Mouse (Mus musculus) limb, embryonic 13.5 days (tissue): ENCODE data around the gene Slc25a12. TPM values are rescaled to one million over a fixed set of nuclear protein-coding genes. Genes with fewer than 3 reads are reported as not detected.

Experiments
- ATAC-seq: fragments of 200-750 bp; cut with Nextera tagmentation; 2 replicates; pipeline ENCODE4 v1.8.0; 2017; ENCODE audit warnings: low read depth, moderate number of reproducible peaks, moderate TSS enrichment; ENCODE audit not compliant: low FRiP score
- H3K27ac ChIP-seq: fragments of 300-500 bp; sonication (generic); 2 replicates; pipeline ENCODE4 v1.5.1; 2015; ENCODE audit warnings: inconsistent platforms, mild to moderate bottlenecking, moderate library complexity
- H3K27me3 ChIP-seq: fragments of 300-500 bp; sonication (generic); 2 replicates; pipeline ENCODE4 v1.6.1; 2015; ENCODE audit warnings: mild to moderate bottlenecking, inconsistent platforms
- H3K36me3 ChIP-seq: fragments of 300-500 bp; sonication (generic); 2 replicates; pipeline ENCODE4 v1.6.1; 2015; ENCODE audit warnings: inconsistent platforms, mild to moderate bottlenecking, moderate library complexity
- H3K4me1 ChIP-seq: fragments of 300-500 bp; sonication (generic); 2 replicates; pipeline ENCODE4 v1.6.1; 2015; ENCODE audit warnings: inconsistent platforms
- H3K4me2 ChIP-seq: fragments of 300-500 bp; sonication (generic); replicated peaks from 2 replicates; pipeline ENCODE4 v1.6.1; 2015; ENCODE audit warnings: inconsistent platforms, mild to moderate bottlenecking, moderate library complexity
- H3K4me3 ChIP-seq: fragments of 300-500 bp; sonication (generic); 2 replicates; pipeline ENCODE4 v1.5.1; 2015; ENCODE audit warnings: moderate library complexity, mild to moderate bottlenecking, inconsistent platforms
- H3K9ac ChIP-seq: fragments of 300-500 bp; sonication (generic); 2 replicates; pipeline ENCODE4 v1.6.1; 2015; ENCODE audit warnings: mild to moderate bottlenecking, inconsistent platforms
- H3K9me3 ChIP-seq: fragments of 300-500 bp; sonication (generic); 2 replicates; pipeline ENCODE4 v1.6.1; 2016; ENCODE audit warnings: inconsistent platforms
- WGBS: fragments of 180-500 bp; shearing (Covaris S2); methylation state at CpG from one replicate; pipeline ENCODE4 v1.1.7; 2015; 5-methylcytosine and 5-hydroxymethylcytosine counted together
- polyA plus RNA-seq: library from polyadenylated mRNA; unstranded; fragments of >200 nt; fragmentation: Nextera tagmentation; extraction: Ambion mirVana; gene quantifications from 2 replicates; pipeline ENCODE4 v1.2.1, GENCODE M21; 2015

Slc25a12 gene
- polyA plus RNA-seq, 1 experiment from 2014 or later: 36.8 TPM

GRCm38 (mm10) chr2:71371790-71372189, 4.2 kb upstream of the Slc25a12 start:
- 0 out of 2 replicates have a peak, but pooled peaks cover 2% of the 10 kb centered on the region for H3K4me1 ChIP-seq
- no peak overlapping the region; the same call in 1 of the 2 replicates for H3K9ac ChIP-seq
- no peak overlapping the region for H3K27ac ChIP-seq
- no peaks in the 10 kb centered on the region for H3K36me3 ChIP-seq
- H3K4me2 ChIP-seq: no peak overlapping the region
- ATAC-seq: no peak
- no peaks in the 10 kb centered on the region for H3K27me3 ChIP-seq
- H3K4me3 ChIP-seq: no peak overlapping the region
- H3K9me3 ChIP-seq: no peaks in the 10 kb centered on the region
- 86% methylated on average over 5 of the region's 5 CpGs for WGBS

GRCm38 (mm10) chr2:71368086-71368485, 537 bp upstream of the Slc25a12 start:
- Histone ChIP-seq H3K36me3 (no peaks in the 10 kb centered on the region), H3K27me3 (no peaks in the 10 kb centered on the region), H3K27ac (no peak overlapping the region), H3K9ac (no peak overlapping the region), H3K9me3 (no peaks in the 10 kb centered on the region), H3K4me3 (peak overlapping the region; percentile 79; the same call in 1 of the 2 replicates), H3K4me1 (peaks cover 11% of the 10 kb centered on the region; the same call in 1 of the 2 replicates), H3K4me2 (peak overlapping the region; percentile 85)
- WGBS: 37% methylated on average over 8 of the region's 8 CpGs
- ATAC-seq: no peak

GRCm38 (mm10) chr2:71366618-71367124, 878 bp downstream of the Slc25a12 start:
- H3K4me3 ChIP-seq: peak overlapping the region; percentile 79
- H3K4me2 ChIP-seq: peak overlapping the region; percentile 85
- no peak for ATAC-seq
- peaks cover 2% of the 10 kb centered on the region; the same call in 1 of the 2 replicates for H3K36me3 ChIP-seq
- peak overlapping the region; percentile 79 for H3K9ac ChIP-seq
- no peaks in the 10 kb centered on the region for H3K27me3 ChIP-seq
- peaks cover 11% of the 10 kb centered on the region; the same call in 1 of the 2 replicates for H3K4me1 ChIP-seq
- 15% methylated on average over 9 of the region's 9 CpGs for WGBS
- H3K27ac ChIP-seq: 0 out of 2 replicates have a peak overlapping the region, but pooled peaks have one; percentile 39
- no peaks in the 10 kb centered on the region for H3K9me3 ChIP-seq

- 79% methylated on average over 1 of the region's 1 CpGs for WGBS
- H3K9ac ChIP-seq: no peak overlapping the region
- no peak overlapping the region for H3K27ac ChIP-seq
- H3K27me3 ChIP-seq: no peaks in the 10 kb centered on the region
- H3K9me3 ChIP-seq: no peaks in the 10 kb centered on the region
- no peak overlapping the region for H3K4me3 ChIP-seq
- peaks cover 11% of the 10 kb centered on the region for H3K36me3 ChIP-seq
- ATAC-seq: no peak
- H3K4me1 ChIP-seq: no peaks in the 10 kb centered on the region; the same call in 1 of the 2 replicates
- H3K4me2 ChIP-seq: no peak overlapping the region
These were observed 7.4 kb downstream of the Slc25a12 start for GRCm38 (mm10) chr2:71360192-71360591.

GRCm38 (mm10) chr2:71358347-71358746, 9.2 kb downstream of the Slc25a12 start:
- H3K9me3 ChIP-seq: no peaks in the 10 kb centered on the region
- no peak overlapping the region for H3K4me2 ChIP-seq
- no peak overlapping the region for H3K9ac ChIP-seq
- ATAC-seq: no peak
- H3K36me3 ChIP-seq: peaks cover 11% of the 10 kb centered on the region
- WGBS: 89% methylated on average over 5 of the region's 5 CpGs
- 0 out of 2 replicates have a peak, but pooled peaks cover 2% of the 10 kb centered on the region for H3K4me1 ChIP-seq
- no peak overlapping the region for H3K27ac ChIP-seq
- H3K4me3 ChIP-seq: no peak overlapping the region
- H3K27me3 ChIP-seq: no peaks in the 10 kb centered on the region

GRCm38 (mm10) chr2:71354055-71354425, 13.5 kb downstream of the Slc25a12 start:
- no peak overlapping the region for H3K27ac ChIP-seq
- 69% methylated on average over 5 of the region's 5 CpGs for WGBS
- H3K36me3 ChIP-seq: peaks cover 6% of the 10 kb centered on the region
- ATAC-seq: no peak
- no peak overlapping the region for H3K4me3 ChIP-seq
- no peak overlapping the region for H3K9ac ChIP-seq
- H3K27me3 ChIP-seq: no peaks in the 10 kb centered on the region
- no peaks in the 10 kb centered on the region for H3K9me3 ChIP-seq
- H3K4me1 ChIP-seq: 0 out of 2 replicates have a peak, but pooled peaks cover 2% of the 10 kb centered on the region
- no peak overlapping the region for H3K4me2 ChIP-seq

- H3K9me3 ChIP-seq: no peaks in the 10 kb centered on the region
- H3K36me3 ChIP-seq: peaks cover 5% of the 10 kb centered on the region
- WGBS: 55% methylated on average over 10 of the region's 10 CpGs
- H3K4me3 ChIP-seq: no peak overlapping the region
- no peak overlapping the region for H3K9ac ChIP-seq
- no peak for ATAC-seq
- no peak overlapping the region for H3K4me2 ChIP-seq
- H3K4me1 ChIP-seq: 0 out of 2 replicates have a peak, but pooled peaks cover 2% of the 10 kb centered on the region
- H3K27me3 ChIP-seq: no peaks in the 10 kb centered on the region
- H3K27ac ChIP-seq: no peak overlapping the region
These were observed 14.1 kb downstream of the Slc25a12 start for GRCm38 (mm10) chr2:71353306-71354054.

GRCm38 (mm10) chr2:71351727-71351987, 15.9 kb downstream of the Slc25a12 start:
- Histone ChIP-seq H3K4me1 (0 out of 2 replicates have a peak, but pooled peaks cover 2% of the 10 kb centered on the region), H3K9me3 (no peaks in the 10 kb centered on the region), H3K36me3 (no peaks in the 10 kb centered on the region), H3K9ac (no peak overlapping the region), H3K4me2 (no peak overlapping the region), H3K27me3 (no peaks in the 10 kb centered on the region), H3K27ac (no peak overlapping the region), H3K4me3 (no peak overlapping the region)
- ATAC-seq: no peak
- WGBS: 71% methylated on average over 3 of the region's 3 CpGs

GRCm38 (mm10) chr2:71350904-71351726, 16.4 kb downstream of the Slc25a12 start:
- Histone ChIP-seq H3K9me3 (no peaks in the 10 kb centered on the region), H3K36me3 (no peaks in the 10 kb centered on the region), H3K27ac (no peak overlapping the region), H3K4me1 (0 out of 2 replicates have a peak, but pooled peaks cover 2% of the 10 kb centered on the region), H3K4me2 (no peak overlapping the region), H3K27me3 (no peaks in the 10 kb centered on the region), H3K9ac (no peak overlapping the region), H3K4me3 (no peak overlapping the region)
- no peak for ATAC-seq
- WGBS: 86% methylated on average over 11 of the region's 11 CpGs

GRCm38 (mm10) chr2:71350181-71350580, 17.4 kb downstream of the Slc25a12 start:
- Histone ChIP-seq H3K36me3 (no peaks in the 10 kb centered on the region), H3K9me3 (no peaks in the 10 kb centered on the region), H3K4me3 (no peak overlapping the region), H3K27me3 (no peaks in the 10 kb centered on the region), H3K27ac (no peak overlapping the region), H3K4me2 (no peak overlapping the region), H3K4me1 (0 out of 2 replicates have a peak, but pooled peaks cover 2% of the 10 kb centered on the region), H3K9ac (no peak overlapping the region)
- 80% methylated on average over 7 of the region's 7 CpGs for WGBS
- no peak for ATAC-seq

GRCm38 (mm10) chr2:71349511-71349910, 18.0 kb downstream of the Slc25a12 start:
- no peaks in the 10 kb centered on the region for H3K4me1 ChIP-seq
- H3K27me3 ChIP-seq: no peaks in the 10 kb centered on the region
- H3K9ac ChIP-seq: no peak overlapping the region
- no peak overlapping the region for H3K4me3 ChIP-seq
- H3K4me2 ChIP-seq: no peak overlapping the region
- H3K27ac ChIP-seq: no peak overlapping the region
- WGBS: 64% methylated on average over 2 of the region's 2 CpGs
- peaks cover 2% of the 10 kb centered on the region; the same call in 1 of the 2 replicates for H3K9me3 ChIP-seq
- H3K36me3 ChIP-seq: no peaks in the 10 kb centered on the region
- no peak for ATAC-seq
